Mouse (Mus musculus) right cerebral cortex, postnatal 4 days (tissue): ENCODE data around the gene Olfr739.

Source experiments
- DNase-seq: peaks from one replicate; pipeline ENCODE4 v3.0.0-alpha.2; 2022

Olfr739 gene

DNA sequence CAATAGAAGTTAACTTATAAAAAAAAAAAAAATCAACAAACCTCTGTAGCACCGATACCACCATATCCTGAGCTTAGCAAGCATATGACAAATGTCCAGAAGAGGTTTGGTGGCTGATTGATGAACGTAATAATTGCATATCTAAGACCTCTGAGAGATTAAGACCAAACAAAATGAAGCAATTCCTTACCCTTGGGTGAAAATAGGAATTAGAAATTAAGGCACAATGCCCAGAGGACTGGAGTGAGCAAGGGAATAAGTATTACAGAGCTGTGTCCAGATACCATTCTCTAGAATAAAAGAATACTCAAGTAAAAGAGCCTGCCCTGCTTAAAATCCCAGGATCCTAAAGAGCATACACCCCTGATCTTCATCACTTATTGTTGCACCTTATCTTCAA lies at the start of gene Olfr739:
Olfr739 (plus strand) TSS at position 301 of the 400 bp plus-strand sequence.
- no peak for DNase-seq

DNA sequence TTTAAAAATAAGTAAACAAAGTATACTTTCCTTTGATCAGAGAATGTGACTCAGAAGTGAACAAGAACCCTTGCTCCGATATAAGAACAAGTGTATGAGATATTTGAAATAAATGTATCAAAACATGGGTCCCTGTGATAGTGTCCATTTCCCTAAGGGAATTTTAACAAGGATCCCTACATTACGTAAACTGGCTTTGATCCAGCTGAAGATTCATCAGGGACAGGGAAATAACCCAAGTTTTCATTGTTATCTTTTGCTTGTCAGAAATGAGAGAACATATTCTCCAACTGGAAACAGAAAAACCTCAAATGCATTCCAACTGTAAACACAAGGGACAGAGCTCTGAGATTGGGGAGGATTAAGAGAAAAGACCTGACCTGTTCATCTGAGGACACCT lies 37.6 kb upstream of the Olfr739 start, which contains the start of gene Olfr736:
Olfr736 (plus strand) TSS at position 301 of the 400 bp plus-strand sequence.
- DNase-seq = no peak

DNA sequence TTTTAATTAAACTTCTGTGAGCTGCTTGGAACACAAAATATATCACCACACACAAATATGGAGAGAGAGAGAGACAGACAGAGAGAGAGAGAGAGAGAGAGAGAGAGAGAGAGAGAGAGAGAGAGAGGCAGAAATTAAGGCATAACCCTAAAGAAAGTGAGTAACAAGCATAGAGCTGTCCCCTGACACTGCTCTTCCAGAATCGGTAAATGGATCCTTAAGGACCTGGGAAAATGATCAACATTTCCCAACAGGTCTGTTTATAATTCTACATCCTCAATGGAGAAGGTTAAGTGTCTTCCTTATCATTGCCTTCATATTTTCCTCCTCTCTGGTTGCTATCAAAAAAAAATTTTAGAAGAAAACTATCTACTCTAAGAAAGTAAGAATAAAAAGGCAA lies 11.2 kb upstream of the Olfr739 start, which contains the start of gene Olfr738:
Olfr738 (plus strand) TSS at position 301 of the 400 bp plus-strand sequence.
- no peak for DNase-seq

DNA sequence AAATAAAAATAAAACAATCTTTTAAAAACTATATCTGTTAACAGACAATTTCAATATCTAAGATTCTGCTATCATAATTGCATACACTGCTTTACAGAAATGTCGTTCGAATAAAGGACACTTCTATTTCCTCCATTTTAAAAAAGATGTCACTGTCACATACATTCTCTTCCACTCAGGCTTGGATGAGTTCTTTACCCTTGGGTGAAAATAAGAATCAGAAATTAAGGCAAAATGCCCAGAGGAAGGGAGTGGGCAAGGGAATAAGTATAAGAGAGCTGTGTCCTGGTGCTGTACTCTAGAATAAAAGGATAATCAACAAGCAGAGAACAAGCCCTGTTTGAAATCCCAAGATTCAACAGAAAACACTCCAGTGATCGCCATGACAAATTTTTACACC lies 26.8 kb downstream of the Olfr739 start, which contains the start of gene Olfr740:
Olfr740 (plus strand) TSS at position 301 of the 400 bp plus-strand sequence.
- no peak for DNase-seq

DNA sequence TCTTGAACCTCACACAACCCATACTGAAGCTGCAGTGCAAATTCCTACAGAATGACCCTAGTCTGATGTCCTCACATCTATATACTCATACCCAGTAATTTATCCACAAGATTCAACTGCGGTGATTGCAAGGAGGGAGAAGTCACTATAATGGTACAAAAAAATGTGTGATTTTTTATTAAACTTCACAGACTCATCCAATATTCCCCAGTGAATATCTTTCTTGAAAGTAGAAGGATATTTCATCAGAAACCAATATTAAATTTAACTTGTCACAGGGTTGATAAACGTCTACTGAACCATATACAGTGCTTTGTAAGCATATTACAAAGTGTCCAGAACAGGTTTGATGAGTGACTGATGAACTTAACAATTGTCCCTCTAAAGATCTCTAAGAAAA lies 54.0 kb downstream of the Olfr739 start, which contains the start of gene Olfr741:
Olfr741 (plus strand) TSS at position 301 of the 400 bp plus-strand sequence.
- DNase-seq = no peak
